Mouse (Mus musculus) embryo, embryonic 9.5 days (tissue): ENCODE results near the gene Fam193b.
"Not testable (repeated sequence)": the region's sequence is repeated elsewhere in the genome, so short reads cannot be mapped to it uniquely, and the experiment has no call there.

Experiments used
- DNase-seq: peaks from one replicate; pipeline ENCODE4 v3.0.0-alpha.2; 2017; ENCODE audit errors: extremely low spot score

Fam193b gene

DNA sequence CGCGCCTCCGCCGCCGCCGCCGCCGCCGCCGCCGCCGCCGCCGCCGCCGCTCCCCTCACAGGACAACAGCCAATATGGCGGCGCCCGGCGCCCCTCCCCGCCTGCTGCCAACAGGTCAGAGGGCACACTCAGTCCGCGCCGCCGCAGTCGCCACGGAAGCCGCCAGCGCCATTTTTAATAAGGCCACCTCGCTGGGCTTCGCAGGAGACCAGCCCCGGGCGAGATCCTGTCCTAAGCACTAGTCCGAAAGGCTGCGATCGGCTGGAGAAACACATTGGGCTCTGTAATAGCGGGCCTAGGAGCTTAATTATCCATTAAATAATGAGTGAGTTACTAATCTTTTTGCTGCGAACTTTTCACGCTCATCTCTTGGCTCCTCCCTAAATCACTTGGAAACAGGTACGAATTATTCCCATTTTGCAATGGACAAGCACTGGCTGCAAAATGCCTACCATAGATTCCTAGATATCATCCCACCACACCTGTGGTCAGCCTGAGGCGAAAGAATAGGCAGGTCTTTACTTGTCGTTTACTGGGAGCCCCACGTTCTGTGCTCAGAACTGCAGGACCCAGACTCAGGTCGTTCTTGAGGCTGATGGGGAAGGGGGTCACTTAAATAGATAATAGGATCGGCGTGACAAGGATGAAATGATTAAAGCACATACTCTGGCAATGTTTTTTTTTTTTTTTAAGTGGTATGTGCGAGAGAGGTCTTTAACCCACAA, at the start of gene Fam193b:
TSS of gene Fam193b (minus strand) at position 94 of the 725 bp plus-strand sequence.
- peak; percentile 94 for DNase-seq

DNA sequence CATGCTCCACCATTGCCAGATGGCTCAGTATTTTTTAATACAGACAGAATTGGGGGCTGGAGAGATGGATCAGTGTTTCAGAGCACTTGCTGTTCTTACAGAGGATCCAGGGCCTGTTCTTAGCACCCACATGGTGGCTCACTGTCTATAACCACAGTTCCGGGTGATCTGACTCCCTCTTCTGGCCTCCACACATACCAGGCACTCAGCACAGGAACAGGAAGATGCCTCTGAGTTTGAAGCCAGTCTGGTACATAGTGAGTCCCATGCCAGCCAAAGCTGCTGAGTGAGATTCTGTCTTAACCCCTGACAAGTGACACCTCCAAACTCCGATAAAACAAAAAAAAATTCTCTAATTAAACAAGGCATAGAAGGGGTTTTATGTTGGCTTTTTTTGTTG, 49.4 kb upstream of the Fam193b start:
- no peak for DNase-seq

DNA sequence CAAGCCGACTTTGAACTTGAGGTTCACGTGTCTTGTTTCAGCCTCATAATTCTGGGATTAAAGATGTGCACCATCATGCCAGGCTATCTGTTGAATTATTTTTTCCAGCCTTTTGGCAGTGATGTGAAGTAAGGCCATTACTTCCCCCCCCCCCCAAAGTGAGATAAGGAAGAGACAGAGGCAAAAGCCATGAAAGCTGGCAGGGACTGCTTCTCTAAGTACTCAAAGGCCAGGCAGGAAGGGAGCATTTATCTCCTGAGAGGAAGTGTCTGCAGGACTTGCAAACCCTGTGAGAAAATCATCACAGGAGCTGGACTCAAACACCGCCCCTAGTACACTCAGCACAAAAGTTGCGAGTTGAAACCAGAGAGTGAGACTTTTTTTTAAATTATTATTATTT, 48.4 kb upstream of the Fam193b start:
- no peak for DNase-seq

DNA sequence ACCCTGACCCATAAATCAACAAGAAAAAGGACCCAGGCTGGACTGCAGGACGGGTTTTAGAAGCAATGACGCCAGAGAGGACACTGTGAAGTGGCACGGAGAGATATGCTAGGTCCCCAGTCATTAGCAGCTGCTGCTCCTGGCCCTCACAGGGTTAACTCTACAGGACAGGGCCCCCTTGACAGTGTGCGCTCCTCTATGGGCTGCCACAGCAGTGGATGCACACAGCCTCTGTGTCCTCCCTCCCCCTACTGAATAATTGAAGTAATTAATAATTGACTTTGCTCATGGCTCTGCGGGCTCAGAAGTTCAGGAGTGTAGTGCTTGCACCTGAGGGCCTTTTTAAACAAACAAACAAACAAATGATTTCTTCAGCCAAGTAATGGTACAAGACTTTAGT, 42.6 kb upstream of the Fam193b start:
- no peak for DNase-seq

DNA sequence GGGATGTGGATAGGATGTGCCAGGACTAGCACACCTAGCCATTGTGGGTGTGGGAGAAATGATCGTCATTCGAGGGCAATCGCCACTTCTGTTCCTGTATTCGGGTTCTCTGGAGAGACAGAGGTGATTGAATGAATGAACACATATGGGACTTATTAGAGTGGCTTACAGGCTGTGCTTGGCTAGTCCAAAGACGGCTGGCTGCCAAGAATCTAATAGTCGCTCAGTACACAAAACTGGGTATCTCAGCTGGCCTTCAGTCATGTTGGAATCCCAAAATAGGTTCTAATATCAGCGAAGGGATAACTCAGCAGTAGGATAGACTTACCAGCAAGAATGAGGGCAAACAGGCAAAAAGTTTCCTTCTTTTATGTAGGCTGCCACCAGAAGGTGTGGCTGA, 41.1 kb upstream of the Fam193b start:
- DNase-seq, result no peak

DNA sequence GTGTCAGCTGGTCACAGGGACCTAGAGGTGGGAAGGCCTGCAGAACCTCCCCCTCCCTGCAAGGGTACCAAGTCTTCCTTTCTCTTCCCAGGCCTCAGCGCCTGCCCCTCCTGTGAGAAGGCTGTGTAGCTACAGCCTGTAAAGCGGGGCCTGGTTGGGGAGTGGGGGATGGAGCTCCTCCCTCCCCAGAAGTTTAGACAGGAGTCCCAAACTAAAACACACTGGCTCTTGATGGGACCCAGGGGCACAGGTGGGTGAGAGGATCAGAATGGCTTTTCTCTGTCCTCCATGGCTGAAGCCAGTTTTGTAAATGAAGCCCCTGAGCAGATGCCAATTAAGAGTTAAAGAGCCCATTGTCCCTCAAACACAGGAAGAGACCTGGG, 36.7 kb upstream of the Fam193b start:
- no peak for DNase-seq

DNA sequence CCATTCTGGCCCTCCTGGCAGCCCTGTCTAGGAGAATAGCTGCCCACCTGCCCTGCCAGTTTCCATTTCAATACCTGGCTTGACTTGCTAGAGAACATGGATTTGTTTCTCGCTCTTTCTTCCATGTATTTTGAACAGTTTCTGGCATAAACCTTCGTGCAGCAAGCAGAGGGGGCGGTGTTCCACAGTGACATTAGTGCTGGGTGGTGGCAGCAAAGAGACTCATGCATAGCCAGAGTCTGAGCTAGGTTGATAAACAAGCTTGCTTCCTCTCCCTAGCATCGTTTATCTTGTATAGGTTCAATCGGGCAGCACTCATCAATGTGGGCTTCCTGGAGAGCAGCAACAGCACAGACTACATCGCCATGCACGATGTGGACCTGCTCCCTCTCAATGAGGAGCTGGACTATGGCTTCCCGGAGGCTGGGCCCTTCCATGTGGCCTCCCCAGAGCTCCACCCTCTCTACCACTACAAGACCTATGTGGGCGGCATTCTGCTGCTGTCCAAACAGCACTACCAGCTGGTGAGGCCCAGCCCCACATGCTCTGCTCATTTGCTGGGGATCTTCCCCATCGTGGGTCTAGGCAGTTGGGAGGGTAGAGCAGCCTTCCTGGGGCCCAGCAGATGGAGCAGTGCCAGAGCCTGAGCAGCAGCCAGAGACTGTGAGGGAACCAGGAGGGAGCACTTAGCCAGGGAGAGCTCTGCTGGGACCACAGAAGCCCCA, 36.1 kb upstream of the Fam193b start:
- no peak for DNase-seq

DNA sequence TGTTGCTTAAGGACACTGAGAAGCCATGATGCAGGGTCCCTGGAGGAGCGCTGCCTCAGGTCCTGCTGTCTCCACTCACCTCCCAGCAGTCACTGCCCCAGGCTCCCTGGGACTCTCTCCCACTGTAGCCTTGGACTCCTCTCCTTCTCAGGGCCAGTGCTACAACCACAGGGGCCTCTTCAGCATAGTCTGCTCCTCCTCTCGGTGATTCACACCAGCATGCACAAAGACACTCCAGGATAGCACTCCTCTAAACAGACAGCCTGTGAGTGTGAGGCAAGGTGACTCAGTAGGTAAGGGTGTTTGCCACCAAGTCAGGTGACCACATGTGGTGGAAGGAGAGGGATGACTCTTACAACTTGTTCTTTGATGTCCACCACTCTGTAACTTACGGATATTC, 33.7 kb upstream of the Fam193b start:
- no peak for DNase-seq

DNA sequence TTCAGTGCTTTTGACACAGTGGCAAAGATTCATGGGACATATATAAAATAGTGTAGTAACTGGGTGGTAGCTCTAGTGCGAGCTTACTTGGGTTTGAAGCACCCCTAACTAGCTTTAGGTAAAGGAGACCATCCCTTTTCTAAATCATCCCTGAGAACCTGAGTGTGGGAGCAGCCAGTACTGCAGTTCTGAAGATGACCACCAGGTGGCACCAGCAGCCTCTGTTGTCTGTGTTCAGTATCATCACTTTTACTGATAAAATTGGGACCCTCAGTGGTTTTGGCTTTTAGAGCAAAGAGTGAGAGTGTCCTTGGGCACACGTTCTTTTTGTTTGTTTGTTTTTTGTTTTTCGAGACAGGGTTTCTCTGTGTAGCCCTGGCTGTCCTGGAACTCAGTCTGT, 30.7 kb upstream of the Fam193b start:
- DNase-seq, result peak; percentile 82

DNA sequence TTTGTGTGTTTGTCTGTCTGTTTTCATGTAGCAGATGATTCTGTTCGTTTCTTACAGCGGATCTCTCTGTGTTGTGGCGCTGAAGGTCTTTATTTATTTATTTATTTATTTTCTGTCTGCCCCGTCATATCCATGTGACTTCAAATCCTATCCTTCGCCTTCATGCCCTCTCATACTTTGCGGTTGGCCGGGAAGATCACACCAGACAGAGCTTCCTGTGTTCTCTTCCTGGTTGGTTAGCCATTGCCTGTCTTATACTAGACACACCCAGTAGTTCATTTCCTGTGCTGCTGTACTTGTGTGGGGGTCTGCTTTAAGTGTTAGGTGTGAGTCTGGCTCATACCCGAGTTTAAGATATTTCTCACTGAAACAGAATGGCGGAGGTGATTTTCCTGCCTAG, 29.7 kb upstream of the Fam193b start:
- no peak for DNase-seq

DNA sequence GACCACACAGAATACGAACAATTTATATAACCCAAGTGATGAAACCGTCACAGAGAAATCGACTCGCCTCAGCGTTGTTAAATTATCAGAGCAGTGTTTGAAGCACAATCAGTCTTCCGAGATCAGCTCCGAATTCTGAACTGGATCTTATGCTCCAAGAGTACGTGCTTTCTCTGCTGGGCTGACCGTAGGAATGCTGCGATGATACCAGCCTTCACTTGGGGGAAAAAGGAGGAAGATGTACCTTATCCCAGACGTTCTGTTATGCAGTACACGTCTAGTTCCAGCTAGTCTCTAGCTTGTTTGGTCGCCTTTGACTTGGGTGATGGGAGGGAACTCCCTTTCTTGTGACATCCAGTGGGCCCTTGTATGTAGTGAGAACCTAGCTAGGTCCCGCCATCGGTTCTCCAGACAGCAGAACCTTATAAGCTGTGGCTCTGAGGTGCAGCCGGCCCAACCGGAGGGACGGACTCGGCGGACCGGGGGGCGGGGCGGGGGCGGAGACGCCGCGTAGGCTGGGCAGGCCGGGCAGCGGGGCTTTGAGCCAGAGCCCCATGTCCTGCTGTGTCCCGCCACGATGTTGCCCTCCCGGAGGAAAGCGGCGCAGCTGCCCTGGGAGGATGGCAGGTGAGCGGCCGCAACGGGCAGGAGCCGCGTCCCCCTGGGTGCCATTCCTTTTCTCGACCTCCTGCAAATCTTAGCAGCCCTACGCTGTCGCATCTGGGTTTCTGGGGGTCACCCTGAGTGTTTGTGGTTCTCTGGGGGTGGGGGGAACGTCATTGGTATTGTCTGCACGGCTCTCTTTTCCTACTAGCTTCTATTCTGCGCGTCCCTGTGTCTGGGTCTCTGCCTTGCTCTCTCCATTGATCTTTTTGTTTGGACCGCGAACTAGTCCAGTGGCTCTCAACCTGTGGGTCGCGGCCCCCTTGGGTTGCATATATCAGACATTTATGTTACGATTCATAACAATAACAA, 28.9 kb upstream of the Fam193b start, which contains the start of gene B4galt7:
TSS of gene B4galt7 (plus strand) at position 331 of the 975 bp plus-strand sequence.
- DNase-seq, result peak; percentile 88

DNA sequence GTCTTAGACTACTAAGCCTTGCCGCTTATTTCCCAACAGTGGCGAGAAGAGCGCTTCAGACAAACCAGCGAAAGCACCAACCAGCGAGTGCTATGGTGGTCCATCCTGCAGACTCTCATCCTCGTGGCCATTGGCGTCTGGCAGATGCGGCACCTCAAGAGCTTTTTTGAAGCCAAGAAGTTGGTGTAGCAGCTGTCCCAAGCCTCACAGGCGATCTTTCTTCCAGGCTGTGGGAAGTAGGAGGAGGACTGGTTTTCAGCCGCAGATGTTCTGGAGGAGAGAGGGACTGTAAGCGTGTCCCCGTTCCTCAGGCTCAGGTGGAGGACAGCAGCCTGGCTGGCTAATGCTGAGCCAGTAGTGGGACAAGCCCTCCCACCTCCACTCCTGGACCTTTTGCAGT, 25.9 kb upstream of the Fam193b start:
- no peak for DNase-seq

DNA sequence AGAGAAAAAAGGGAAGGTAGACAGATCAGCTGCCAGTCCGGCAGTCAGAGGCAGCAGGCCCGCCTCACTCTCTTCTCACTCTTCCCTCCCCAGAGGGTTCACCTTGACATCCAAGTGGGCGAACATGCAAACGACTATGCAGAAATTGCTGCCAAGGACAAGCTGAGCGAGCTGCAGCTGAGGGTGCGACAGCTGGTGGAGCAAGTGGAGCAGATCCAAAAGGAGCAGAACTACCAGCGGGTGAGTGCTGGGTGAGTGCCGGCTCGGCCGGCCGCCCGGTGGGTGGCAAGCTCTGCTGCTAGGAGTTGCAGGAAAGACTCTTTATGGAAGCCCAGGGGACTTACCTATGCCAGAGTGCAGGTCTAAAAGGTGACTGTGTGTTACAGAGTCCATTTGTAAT, 24.5 kb upstream of the Fam193b start:
- DNase-seq, result no peak

DNA sequence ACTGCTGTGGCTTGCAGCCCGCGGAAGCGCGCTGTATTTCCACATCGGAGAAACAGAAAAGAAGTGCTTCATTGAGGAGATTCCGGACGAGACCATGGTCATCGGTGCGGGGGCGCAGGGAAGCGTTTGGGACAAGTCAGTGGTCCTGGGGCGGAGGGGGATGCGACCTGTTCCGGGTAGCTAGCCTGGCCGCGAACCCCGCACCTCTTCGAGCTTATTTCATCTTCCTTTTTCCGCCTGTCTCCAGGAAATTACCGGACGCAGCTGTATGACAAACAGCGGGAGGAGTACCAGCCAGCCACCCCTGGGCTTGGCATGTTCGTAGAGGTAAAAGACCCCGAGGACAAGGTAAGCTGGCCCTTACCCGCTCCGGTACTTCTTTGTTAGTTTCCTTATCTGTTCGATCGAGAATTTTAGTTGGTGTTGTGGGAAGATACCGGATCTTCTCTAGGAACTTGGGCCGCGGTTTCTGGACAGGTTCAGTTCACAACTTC, 22.4 kb upstream of the Fam193b start:
- no peak for DNase-seq

DNA sequence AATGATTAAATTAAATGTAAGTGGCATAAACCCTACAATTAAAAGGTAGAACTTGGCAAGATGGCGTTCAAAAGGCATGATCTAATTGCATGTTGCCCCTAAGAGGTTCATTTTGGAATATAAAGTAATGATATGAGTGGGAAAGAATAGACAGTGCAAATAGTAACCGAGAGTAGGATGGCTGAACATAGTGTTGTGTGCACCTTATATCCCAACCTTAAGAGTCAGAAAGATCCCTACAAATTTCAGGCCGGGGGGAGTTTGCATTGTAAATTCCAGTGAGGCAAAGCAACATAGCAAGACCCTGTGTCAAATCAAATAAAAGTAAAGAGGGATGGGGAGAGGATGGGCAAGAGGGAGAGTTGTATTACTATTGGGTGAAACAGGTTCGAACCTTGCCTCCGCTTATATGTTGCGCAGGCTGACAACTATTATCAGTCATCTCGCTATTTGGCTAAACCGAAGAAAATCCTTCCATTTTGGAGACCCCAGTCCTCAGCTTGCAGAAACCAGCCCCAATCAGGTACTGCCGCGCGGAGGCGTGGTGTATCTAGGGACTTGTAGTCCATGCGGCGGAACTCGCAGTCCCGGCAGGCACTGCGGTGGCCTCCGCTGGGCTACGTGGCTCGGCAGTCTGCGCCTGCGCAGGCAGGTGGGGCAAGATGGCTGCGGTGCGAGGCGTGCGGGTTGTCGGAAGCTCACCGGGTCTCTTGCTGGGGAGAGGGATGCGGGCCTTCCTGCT, 21.8 kb upstream of the Fam193b start:
- DNase-seq, result peak; percentile 95

DNA sequence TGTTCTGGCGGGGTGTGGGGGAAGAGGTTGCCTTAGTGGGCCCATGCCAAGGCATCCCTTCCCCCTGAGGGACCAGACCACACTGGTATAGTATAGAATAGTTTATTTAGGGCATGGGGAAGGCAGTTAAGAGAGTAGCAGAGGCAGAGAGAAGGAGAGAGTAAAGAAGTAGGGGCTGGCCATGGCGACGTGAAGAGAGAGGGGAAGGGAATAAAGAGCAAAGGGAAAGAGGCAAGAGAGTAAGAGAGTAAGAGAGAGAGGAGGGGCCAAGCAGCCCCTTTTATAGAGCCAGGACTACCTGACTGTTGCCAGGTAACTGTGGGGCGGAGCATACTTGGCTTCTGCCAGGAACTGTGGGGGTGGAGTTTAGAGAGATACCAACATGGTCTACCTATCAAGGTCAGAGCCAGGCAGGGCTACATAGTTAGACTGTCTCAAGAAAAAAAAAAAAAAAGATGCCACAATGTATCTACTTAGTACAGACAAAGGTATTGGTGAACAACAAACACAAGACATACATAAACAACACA, 21.1 kb upstream of the Fam193b start:
- no peak for DNase-seq

DNA sequence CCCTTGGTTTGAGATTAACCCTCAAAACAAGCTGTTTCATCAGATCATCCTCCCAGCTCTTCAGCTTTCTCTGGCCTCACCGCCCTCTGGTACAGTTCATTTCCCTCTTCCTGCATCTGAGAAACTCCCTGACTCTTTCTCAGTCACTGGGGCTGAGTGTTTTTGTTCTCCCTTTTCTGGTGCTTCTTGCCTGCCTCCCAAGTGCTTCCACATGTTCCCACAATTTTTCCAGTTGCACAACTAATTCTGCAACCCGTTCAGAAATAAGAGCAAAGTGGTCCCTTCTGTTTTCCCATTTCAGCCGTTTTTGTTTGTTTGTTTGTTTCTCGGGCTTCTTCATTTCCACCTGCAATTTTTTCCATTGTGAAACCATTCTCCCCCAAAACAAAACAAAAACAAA, 7.2 kb upstream of the Fam193b start:
- DNase-seq, result no peak

DNA sequence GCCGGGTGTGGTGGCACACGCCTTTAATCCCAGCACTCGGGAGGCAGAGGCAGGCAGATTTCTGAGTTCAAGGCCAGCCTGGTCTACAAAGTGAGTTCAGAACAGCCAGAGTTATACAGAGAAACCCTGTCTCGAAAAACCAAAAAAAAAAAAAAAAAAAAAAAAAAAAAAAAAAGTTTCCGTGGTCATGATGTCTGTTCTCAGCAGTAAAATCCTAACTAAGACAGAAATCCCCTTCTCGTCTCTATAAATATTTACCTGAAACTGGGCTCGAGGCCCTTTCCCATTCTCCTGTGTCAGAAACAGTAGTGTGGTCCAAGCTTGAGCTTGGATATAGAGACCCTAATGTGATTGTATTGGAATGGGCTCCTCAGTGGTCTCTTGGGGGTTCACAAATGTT, 6.0 kb upstream of the Fam193b start:
- DNase-seq, result not testable (repeated sequence)

DNA sequence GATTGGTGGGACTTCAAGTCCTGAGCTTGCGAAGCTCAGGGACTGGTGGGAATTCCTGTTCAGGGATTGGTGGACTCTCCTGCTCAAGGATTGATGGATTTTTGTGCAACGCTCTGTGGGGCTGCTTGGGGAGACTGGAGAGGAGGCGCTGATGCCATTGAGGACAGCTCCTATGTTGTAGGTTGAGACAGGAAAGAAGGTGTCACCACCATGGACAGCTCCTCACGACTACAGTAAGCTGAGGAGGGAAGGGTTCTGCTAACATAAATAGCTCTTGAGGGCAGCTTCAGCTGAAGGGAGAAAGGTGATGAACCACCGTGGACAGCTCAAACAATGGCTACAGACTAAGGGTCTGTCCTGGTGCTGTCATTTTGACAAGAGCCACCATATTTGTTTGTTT, 5.0 kb upstream of the Fam193b start:
- no peak for DNase-seq

DNA sequence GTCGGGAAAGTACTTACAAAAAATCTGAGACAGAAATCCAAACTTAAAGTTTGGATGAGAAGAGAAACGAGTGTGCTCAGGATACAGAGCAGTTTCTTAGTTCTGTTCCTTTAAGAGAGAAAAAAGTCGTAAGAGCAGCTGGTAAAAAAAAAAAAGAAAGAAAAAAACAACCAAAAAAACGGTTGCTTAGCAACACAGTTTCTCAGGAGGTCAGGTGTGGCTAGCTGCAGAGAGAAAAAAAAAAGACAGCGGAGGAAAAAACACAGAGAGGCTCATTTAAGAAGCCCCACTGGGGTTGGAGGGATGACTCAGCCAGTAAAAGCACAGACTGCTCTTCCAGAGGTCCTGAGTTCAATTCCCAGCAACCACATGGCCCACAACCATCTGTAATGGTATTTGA, 3.4 kb upstream of the Fam193b start:
- no peak for DNase-seq

DNA sequence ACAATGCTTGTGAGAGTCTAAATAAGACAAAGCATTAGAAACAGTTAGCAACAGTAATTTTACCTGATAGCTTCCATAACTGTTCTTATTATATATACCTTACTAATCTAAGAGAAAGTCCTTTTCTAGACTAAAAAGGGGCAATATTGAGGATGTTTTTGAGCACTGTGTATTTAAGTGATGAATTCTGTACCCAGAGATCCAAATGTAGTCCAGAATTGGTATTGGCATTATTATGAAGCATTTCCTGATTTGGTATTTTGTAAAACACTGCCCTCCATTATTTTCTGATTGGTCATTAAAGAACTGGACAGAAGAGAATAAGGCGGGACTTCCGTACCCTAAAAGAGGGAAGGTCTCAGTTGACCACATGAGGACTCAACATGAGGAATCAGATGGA, 2.5 kb upstream of the Fam193b start, which contains the start of gene Tmed9:
TSS of gene Tmed9 (plus strand) at position 301 of the 400 bp plus-strand sequence.
- DNase-seq, result no peak
